Mouse (Mus musculus) kidney, adult 18-20 months (tissue): ENCODE measurements around the gene Rbm26.
A peak's percentile ranks its signal among the peaks of the same experiment; 100 is the strongest.

Experiments
- DNase-seq: peaks from one replicate; pipeline ENCODE4 v3.0.0; 2021

Rbm26 gene

DNA sequence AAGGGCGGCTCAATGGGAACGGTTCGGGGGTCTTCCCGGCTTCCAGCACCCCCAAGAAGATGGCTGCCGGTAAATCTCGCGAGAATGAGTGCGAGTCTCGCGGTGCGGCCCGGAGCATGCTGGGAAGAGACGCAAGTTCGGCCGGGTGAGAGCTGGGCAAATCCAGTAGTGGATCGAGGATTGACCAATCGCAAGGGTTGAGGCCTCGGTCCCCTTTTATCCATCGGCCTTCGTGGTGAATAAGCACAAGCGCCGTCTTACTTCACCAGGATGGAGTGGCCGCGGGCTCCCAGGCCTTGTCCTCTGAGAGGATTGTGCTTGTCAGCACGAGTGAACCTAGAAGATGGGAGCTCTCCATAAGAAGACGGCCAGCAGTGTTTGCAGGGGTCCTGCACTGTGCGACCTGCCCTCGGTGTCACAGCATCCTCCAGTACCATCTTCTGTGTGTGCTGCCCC, at the start of gene Rbm26:
Gene Rbm26 (minus strand): TSS at position 90 of the 456 bp plus-strand sequence.
- peak; percentile 98 for DNase-seq

DNA sequence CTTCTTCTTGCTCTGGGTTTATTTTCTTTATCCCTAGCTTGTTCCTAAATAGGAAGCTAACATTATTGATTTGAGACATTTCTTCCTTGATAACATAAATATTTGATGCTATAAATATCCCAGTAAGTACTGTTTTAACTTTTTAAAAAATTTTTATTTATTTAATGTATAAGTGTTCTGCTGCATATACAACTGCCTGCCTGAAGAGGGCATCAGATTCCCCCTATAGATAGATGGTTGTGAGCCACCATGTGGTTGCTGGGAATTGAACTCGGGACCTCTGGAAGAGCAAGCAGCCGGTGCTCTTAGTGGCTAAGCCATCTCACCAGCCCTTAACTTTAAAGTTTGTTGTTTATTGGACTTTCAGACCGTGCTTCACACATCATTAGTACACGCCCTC, 48.7 kb upstream of the Rbm26 start:
- DNase-seq = no peak

DNA sequence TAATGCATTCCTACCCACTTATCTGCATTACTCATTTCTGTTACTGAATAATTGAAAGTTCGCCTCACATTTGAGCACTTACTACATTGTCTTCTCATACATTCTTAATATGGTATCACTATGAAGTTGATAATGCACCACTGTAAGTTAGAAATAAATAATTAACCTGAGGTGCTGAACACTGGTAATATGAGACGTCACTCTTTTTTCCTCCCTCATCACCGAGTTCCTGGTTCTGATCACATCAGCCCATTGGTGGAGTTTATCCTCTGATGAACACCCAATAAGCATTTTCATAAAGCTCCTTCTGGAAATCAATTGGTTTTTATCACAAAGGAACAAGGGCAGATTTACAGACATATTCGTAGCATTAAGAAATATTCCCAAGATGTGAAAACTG, 45.1 kb upstream of the Rbm26 start:
- DNase-seq = no peak

DNA sequence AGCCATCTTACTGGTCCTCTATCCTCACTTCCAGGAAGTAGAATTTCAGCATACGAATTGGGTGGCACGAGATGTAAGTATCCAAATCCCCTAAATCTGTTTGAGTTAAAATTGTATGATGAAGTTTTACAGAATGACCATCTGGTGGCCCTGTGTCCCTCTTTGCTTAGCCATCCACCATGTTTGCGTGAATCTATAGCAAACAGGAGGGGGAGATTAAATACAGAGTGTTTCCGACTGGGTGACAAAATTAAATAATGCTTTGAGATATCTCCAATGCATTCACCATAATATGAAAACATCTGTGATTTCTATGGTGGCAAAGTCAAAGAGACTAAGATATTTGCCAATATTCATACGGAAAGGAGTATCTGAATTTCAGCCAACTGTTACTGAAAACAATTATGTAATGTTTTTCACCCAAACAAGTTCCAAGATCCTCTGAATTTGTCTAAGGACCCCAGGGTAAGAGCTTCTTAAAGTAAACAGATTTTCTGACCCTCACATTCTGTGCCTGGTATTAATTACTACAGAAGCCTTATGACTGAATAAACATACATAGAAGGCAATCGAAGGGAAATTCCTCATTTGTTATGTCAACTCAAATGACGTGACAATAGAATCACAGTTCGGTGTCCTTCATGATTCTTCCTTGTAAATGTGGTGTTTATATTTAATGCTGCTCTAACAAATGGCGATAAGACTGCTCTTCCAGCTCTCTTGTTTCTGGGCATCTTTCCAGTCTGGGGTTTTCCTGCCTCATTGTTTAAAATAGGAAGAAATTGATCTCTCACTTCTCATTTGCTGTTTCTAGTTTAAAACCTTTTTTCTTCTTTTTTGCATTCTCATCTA, 42.6 kb upstream of the Rbm26 start:
- DNase-seq = no peak

GRCm38 (mm10) chr14:105198401-105198800, 21.3 kb upstream of the Rbm26 start:
- DNase-seq = peak; percentile 18

DNA sequence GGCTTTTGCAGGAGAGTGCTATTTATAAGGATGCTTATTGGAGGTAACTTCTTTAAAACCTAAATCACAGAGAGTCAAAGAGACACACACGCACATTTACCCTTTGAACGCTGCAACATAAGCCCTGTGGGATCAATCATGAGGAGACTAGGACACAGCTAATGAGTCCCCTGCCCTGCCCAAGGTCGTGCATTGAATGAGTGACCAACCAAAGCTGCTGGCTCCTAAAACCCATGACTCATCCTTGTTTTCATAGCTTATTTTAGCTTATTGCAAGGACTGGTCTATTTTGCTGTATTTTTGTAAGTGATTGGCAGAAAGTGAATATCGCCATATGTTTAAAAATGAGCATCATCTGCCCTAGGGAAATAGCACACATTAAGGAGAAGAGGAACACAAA, 17.6 kb upstream of the Rbm26 start:
- no peak for DNase-seq

DNA sequence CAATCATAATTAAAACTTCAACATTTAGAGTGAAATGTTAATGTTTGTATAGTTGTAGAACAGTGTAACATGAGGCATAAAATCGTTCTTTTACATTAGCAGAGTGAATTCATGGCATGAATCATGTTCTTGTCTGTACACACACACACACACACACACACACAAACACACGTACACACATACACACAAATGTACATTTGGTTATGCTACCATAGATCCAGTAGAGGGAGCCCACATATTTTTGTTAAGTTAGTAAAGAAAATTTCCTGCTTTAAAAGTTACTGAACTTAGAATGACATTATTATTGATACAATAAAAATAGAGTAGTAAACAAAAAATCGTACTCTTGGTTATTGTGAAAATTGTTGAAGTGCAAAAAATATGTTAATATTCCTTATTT, 7.7 kb upstream of the Rbm26 start:
- DNase-seq = no peak

DNA sequence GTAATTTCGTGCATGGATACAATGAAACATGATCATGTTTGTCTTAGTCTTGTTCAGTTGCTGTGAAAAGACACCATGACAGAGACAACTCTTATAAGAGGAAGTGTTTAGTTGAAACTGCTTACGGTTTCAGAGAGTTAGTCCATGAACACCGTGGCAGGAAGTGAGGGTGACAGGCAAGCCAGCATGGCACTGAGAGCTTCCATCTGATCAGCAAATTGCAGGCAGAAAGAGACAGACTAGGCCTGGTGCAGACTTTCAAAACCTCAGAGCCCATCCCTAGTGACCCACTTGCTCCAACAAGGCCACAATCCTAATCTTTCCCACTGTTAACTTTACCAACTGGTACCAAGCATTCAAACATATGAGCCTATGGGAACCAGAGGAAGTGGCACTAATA, 5.7 kb upstream of the Rbm26 start:
- no peak for DNase-seq

DNA sequence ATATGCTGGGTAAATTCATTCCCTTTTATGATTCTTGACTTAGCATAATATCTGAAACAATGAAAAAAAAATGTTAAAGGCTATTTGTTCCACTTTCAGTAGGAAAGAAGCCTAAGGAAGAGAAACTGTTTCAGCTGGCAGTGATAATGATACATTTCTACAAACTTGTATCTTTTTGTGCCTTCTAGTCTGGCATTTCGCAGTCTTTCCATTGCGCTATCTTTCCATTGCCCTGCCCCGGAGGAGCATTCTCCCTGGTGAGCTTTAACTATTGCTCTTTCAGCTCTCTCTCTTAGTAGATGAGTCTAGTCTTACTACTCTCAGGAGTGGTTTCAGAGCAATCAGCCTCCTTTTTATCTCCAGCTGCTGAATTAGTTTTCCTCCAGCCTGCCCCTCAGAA, 2.6 kb upstream of the Rbm26 start:
- no peak for DNase-seq

DNA sequence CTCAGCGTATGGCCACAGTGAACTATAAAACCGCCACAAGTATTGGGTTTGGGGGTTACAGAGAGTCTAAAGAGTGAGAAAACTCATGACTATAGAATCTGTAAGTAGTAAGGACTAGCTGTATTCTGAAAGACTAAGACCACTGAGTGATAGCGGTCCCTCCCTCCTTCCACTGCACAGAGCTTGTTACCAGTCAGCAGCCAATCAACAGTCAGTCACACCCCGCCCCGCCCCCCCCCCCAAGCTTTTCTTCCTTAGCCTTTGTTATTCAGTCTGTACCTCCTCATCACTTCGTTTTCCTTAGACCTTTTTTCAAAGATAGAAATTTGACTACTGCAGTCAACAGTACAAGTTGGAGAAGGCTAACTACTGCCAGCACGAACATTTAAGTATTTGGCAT, 1.9 kb upstream of the Rbm26 start:
- DNase-seq = no peak

DNA sequence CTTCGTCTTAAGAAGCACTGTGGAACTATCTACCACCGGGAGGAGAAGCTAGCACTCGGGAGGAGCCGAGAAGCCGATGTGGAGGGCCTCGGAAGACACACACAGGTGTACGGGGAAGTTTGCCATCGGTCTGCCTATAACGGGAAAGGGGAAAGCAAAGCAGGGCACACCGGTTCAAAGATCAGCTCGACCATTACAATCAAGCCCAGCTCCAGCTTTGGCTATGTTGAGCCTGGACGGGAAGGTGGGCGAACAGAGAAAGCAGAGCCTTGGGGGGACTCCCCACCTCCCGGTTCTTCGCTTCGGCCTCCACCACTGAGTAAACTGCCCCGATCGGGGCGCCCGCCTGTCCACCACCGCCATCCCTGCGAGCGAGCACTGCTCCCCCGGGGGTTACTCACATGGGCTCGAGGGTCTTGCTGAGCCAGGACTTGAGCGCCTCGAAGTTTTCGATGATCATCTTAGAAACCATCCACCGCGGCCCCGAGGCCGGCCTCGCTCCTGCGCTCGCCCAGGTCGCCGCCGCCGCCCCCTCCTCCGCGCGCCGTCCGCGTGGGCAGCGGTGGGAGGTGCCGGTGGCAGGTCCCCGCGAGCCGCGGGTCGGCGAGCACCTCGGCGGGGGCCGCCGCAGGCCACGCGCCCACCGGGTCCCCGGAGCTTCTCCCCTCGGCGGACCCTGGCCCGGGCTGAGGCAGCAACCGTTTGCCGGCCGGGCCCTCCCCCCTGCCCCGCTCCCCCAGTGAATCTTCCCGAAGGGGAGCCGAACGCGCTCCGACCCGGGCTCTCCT, 552 bp downstream of the Rbm26 start:
- DNase-seq = peak; percentile 68

- no peak for DNase-seq
Observed at GRCm38 (mm10) chr14:105167181-105167580, 9.9 kb downstream of the Rbm26 start.

DNA sequence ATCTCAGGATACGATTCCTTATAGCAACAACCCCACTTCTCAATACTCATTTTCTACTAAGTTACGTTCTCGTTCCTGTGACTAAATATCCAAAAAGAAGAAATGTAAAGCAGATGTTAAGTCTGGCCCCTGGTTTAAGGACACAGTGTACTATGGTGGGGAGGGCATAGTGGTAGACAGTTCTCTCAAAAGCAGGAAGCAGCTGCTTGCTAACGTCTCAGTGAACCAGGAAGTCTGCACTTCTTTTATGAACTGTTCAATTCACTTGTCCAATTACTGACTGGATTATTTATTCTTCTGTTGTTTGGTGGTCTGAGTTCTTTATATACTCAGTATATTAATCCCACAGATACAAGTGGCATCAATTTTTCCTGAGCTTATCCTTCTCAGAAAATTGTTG, 12.3 kb downstream of the Rbm26 start:
- DNase-seq = no peak

- no peak for DNase-seq
Observed at GRCm38 (mm10) chr14:105161334-105161733, 15.8 kb downstream of the Rbm26 start.

DNA sequence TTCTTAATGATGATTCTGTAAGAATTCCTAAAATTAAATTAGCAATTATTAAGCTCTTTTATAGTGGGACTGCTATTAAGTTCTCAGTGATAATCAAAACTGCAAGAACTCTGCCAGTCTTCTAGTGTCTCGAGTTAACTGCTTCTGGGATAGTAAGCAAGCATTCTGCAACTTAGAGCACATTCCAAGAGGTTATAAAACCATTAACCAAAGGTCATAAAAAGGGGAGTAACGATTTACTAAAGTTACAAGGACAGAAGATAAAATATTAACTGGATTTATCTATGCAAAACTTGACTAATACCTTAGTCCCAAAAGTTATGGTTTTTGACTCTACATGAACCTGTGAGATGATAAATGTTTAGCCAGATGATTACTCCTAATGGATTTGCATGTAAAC, 18.6 kb downstream of the Rbm26 start:
- no peak for DNase-seq

- no peak for DNase-seq
Observed at GRCm38 (mm10) chr14:105134076-105134475, 43.1 kb downstream of the Rbm26 start.

- peak; percentile 32 for DNase-seq
Observed at GRCm38 (mm10) chr14:105127715-105128385, 49.3 kb downstream of the Rbm26 start.

DNA sequence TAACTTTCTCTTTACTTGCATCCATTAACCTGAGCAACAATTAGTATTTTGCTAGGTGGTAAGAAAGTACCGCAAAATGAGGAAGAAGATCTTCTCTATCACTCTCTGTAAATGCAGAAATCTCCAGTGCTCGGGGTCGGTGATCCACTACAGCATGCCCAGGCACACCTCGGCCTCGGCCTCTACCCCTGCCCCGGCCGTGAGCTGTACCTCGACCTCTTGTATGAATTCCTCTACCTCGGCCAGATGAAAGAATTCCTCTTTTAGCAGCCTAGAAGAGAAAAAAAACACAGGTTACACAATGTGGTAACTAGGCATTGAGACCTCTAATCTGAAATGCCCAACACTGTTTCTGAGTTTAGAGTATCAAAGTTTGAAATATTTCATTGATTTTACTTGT, 52.6 kb downstream of the Rbm26 start:
- peak; percentile 33 for DNase-seq

DNA sequence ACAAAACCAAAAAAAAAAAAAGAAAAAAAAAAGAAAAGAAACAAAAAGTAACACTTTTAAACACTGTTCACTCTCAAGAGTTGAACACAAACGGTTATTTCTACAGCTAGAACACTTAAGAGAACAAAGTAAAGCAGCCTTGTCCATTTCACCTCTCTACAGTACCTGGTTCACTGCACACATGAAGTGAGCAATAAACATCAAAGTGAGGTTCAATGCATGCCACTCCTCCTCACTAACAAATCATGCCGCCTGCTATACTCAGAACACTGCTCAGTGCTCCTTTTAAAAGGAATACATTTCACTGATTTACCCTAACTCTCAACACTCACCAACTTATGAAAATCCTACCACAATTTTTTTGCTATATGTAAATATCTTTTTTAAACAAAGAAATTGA, 61.7 kb downstream of the Rbm26 start:
- no peak for DNase-seq

- no peak for DNase-seq
Observed at GRCm38 (mm10) chr14:105106252-105106651, 70.9 kb downstream of the Rbm26 start.

DNA sequence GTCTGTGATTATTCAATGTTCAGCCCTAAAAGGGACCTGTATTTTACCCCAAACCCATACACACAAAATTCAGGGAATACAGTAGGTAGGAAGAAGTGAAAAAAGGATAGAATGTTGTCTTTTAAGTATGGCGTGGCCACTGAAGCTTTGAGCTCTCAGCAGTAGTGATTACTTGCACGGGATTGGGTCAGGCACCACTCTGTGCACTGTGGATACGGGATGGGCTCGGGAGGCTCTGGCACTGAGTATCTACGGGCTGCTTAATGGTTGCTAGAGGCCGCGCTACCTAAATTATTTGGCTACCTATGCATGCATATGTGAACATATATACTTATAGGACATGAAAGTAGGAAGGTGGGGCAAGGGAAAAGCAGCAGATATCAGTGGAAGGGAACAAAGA, 78.3 kb downstream of the Rbm26 start:
- no peak for DNase-seq

DNA sequence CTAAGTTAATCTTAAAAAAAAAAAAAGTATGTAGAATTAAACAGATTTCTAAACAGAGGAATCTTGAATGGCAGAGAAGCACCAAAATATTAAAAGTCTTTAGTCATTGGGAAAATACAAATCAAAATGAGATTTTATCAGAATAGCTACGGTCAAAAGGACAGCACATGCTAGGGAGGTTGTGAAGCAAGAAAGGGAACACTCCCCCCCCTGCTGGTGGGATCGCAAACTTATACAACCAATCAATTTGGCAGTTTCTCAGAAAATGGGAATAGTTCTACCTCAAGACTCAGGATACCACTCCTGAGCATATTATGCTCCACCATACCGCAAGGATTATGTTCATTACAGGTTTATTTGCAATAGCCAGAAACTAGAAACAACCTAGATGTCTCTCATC, 80.9 kb downstream of the Rbm26 start:
- DNase-seq = no peak

DNA sequence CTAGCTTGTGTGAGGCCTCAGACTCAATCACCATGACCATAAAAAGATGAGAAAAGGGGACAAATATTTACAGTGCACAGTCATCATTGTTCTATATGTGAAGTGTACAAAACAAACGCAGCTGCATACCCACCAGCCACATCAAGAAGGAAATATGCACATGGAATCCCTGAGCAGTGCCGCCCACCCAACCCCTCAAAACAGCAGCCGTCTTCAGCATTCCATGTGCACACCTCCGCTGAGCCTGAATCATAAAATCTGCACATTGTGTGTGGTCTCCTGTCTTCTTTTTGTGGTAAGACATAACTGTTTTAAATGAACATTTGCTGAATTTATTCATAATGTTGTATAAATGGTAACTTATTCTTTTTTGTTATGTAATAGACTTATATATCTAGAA, 90.1 kb downstream of the Rbm26 start:
- DNase-seq = no peak
